Mouse (Mus musculus) kidney, adult 2 months (tissue): ENCODE results near the gene Armc7. TPM values are rescaled to one million over a fixed set of nuclear protein-coding genes. Genes with fewer than 3 reads are reported as not detected.
"Not testable (repeated sequence)": the region's sequence is repeated elsewhere in the genome, so short reads cannot be mapped to it uniquely, and the experiment has no call there.

Experiments used
- DNase-seq: peaks from one replicate; pipeline ENCODE4 v3.0.0; 2021
- H3K27ac ChIP-seq: fragments of 200-500 bp; 2 replicates; pipeline ENCODE4 v1.5.1; 2012; ENCODE audit warnings: low read depth, low read length, control low read depth, inconsistent platforms; ENCODE audit not compliant: insufficient read depth
- H3K27me3 ChIP-seq: fragments of 200-500 bp; replicated peaks from 2 replicates; pipeline ENCODE4 v1.6.1; 2012; ENCODE audit warnings: mild to moderate bottlenecking, moderate library complexity, low read length, inconsistent platforms; ENCODE audit not compliant: control insufficient read depth, insufficient read depth
- H3K36me3 ChIP-seq: fragments of 200-500 bp; 2 replicates; pipeline ENCODE4 v1.6.1; 2012; ENCODE audit warnings: mild to moderate bottlenecking, moderate library complexity, low read length, inconsistent platforms; ENCODE audit not compliant: control insufficient read depth, insufficient read depth
- H3K4me1 ChIP-seq: fragments of 200-500 bp; 2 replicates; pipeline ENCODE4 v1.6.1; 2011; ENCODE audit warnings: low read length; ENCODE audit not compliant: control insufficient read depth, insufficient read depth
- H3K4me3 ChIP-seq: fragments of 200-500 bp; 2 replicates; pipeline ENCODE4 v1.5.1; 2011; ENCODE audit warnings: mild to moderate bottlenecking, low read depth, low read length, control low read depth; ENCODE audit not compliant: insufficient read depth
- CTCF ChIP-seq: fragments of 200-500 bp; conservative IDR thresholded peaks from 2 replicates; pipeline ENCODE4 v1.5.1; 2011; ENCODE audit warnings: low read depth, mild to moderate bottlenecking, control low read depth, low read length, moderate library complexity, mixed read lengths; ENCODE audit not compliant: insufficient read depth, insufficient read length
- POLR2A ChIP-seq: fragments of 200-500 bp; IDR thresholded peaks from one replicate; pipeline ENCODE4 v1.6.1; 2011; ENCODE audit warnings: low read depth, low read length, control low read depth
- WGBS: fragments of 180-500 bp; shearing (Covaris S2); methylation state at CpG from one replicate; pipeline ENCODE4 v1.1.7; 2018; 5-methylcytosine and 5-hydroxymethylcytosine counted together
- polyA plus RNA-seq: library from polyadenylated mRNA; depleted of rRNA; stranded (reverse); fragments of >200 nt; gene quantifications from 2 replicates; pipeline ENCODE4 v1.2.3, GENCODE M21; 2012

The Armc7 gene
- polyA plus RNA-seq, 1 experiment, result 7.3 TPM

DNA sequence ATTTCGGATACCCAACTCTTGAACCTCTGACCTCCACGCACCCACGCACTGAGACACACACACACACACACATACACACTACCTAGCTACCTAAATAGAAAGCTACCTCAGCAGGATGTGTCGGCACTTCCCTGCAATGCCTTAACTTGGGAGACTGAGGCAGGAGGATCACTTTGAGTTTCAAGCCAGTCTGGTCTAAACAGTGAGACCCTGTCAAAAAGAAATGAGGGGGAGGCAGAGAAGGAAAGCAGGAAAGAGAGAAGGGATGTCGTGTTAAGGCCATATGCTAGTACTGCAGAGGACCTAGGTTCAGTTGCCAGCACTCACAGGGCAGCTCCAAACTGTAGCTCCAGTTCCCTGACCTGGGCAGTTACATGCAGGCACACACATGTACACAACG is 39.6 kb downstream of the Armc7 start:
- no peak for DNase-seq
- Histone ChIP-seq H3K4me1 (peaks cover 3% of the 10 kb centered on the region), H3K27ac (no peak overlapping the region), H3K4me3 (no peak overlapping the region), H3K27me3 (no peaks in the 10 kb centered on the region), H3K36me3 (no peaks in the 10 kb centered on the region)
- no peak for TF ChIP-seq POLR2A
- no peak for TF ChIP-seq CTCF
- WGBS, result 70% methylated on average over 6 of the region's 6 CpGs

DNA sequence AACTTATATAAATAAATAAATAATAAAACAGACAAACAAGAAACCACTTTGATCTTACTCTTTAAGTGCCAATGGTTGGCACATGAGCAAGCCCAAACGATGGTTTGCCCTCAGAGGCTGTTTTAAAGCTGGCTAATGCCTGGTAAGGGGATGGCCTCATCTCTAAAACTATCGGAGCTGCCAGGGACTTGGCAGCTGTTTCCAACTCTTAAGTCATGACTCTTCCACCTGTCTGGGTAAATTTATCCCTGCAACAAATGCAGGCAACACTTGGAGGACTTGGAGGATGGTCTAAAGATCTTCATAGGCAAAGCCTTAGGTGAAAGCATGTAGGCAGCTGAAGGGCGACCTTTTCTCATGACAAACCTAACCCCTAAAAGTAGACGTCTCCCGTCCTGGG is 41.5 kb downstream of the Armc7 start:
- Histone ChIP-seq H3K27me3 (no peaks in the 10 kb centered on the region), H3K36me3 (no peaks in the 10 kb centered on the region), H3K4me1 (peaks cover 3% of the 10 kb centered on the region), H3K4me3 (no peak overlapping the region), H3K27ac (no peak overlapping the region)
- TF ChIP-seq POLR2A (no peak), CTCF (no peak)
- no peak for DNase-seq
- 76% methylated on average over 5 of the region's 5 CpGs for WGBS

DNA sequence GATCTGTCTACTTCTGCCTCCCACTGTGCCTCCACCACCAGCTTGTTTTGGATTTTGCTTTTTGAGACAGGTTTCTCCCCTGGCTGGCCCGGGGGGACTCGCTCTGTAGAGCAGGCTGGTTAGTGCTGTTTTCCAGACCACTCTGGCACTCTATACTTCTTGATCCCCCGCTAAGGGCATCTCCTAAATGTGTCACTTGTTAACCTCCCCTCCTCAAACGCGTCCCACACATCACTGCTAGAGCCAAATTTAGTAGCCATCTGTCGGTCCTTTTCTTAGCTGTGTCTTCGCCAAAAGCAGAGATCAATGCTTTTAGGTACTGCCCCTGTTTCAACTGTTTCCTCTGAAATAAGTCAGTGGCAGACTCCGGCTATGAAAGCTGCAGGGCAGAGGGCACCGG is 43.2 kb downstream of the Armc7 start:
- TF ChIP-seq CTCF (no peak), POLR2A (no peak)
- Histone ChIP-seq H3K27me3 (no peaks in the 10 kb centered on the region), H3K4me3 (no peak overlapping the region), H3K36me3 (no peaks in the 10 kb centered on the region), H3K27ac (no peak overlapping the region), H3K4me1 (no peaks in the 10 kb centered on the region)
- WGBS, result 50% methylated on average over 9 of the region's 9 CpGs
- no peak for DNase-seq

DNA sequence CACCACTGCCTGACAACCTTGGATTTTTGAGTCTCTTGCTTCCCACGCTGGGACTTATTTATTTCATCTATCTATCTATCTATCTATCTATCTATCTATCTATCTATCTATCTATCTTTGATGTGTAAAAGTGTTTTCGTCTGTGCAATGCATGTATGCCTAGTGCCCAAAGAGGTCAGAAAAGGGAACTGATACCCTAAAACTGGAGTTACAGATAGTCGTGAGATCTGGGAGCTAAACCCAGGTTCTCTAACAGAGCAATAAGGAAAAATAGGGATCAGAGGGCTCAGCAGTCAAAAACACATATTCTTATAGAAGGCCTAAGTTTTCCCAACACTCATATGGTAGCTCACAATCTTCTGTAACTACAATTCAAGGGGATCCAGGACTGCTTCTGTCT is 44.1 kb downstream of the Armc7 start:
- H3K4me3 ChIP-seq, result no peak overlapping the region
- no peak overlapping the region for H3K27ac ChIP-seq
- DNase-seq, result no peak
- no peaks in the 10 kb centered on the region for H3K36me3 ChIP-seq
- H3K27me3 ChIP-seq, result no peaks in the 10 kb centered on the region; the same call in 1 of the 2 replicates
- TF ChIP-seq CTCF (no peak), POLR2A (no peak)
- no peaks in the 10 kb centered on the region for H3K4me1 ChIP-seq
- WGBS, result 81% methylated on average over 3 of the region's 3 CpGs

DNA sequence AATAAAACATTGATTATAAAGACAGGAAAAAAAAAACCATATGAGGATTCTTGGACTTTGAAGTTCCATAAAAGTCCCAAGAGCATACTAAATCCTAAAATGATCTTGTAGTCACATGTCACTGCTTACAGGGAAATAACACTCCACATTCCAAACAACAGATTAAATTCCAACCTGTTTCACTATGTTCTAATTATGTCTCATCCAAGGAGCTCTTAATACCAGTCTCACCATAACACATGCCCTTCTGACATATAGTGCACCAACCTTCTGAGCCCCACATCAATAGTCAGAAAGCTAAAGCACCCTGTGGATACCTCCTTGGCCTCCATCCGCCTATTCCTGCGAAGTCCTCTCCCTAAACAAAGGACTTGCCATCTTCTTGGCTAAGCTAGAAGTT is 44.8 kb downstream of the Armc7 start:
- Histone ChIP-seq H3K4me3 (no peak overlapping the region), H3K27ac (no peak overlapping the region), H3K27me3 (no peaks in the 10 kb centered on the region; the same call in 1 of the 2 replicates), H3K4me1 (no peaks in the 10 kb centered on the region), H3K36me3 (peaks cover 2% of the 10 kb centered on the region; the same call in 1 of the 2 replicates)
- no peak for DNase-seq
- TF ChIP-seq CTCF (no peak), POLR2A (no peak)
- WGBS, result 87% methylated on average over 2 of the region's 2 CpGs

DNA sequence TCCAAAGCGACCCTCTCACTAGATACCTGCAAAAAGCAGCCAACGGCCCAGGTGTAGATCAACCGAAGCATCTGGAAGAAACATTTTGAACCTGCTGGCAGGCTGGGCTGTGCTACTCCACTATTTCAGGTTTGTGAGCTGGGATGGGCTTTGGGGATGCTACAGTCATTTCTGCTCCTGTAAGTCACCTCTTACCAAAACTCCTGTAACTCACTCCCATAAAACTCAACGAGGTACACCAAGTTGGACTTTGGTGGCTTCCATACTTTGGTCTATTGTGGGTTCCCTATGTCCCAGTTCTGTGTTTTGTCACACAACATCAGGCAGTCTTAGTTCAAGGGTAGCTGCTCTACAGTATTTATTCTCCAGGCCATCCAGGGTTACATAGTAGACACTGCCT is 45.6 kb downstream of the Armc7 start:
- 71% methylated on average over 4 of the region's 4 CpGs for WGBS
- Histone ChIP-seq H3K4me1 (no peaks in the 10 kb centered on the region), H3K27me3 (no peaks in the 10 kb centered on the region; the same call in 1 of the 2 replicates), H3K36me3 (peaks cover 4% of the 10 kb centered on the region), H3K27ac (no peak overlapping the region), H3K4me3 (no peak overlapping the region)
- TF ChIP-seq POLR2A (no peak), CTCF (no peak)
- DNase-seq, result no peak

DNA sequence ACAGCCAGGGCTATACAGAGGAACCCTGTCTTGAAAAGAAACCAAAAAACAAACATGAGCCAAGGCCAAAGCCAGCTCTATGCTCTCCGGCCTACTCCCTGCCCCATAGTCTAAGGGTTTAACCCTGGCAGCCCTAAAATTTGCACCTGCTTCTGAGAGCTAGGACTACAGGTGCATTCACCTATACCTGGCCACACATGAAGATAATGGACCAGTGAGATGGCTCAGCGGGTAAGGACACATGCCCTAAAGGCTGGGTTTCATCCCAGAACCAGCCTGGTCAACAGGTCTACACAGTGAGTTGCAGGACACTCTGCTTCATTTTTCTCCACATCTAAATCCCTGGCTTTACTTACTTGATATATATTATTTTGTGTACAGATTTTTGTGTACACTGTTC is 46.8 kb downstream of the Armc7 start:
- TF ChIP-seq CTCF (no peak), POLR2A (no peak)
- Histone ChIP-seq H3K36me3 (peaks cover 7% of the 10 kb centered on the region), H3K27me3 (no peaks in the 10 kb centered on the region; the same call in 1 of the 2 replicates), H3K4me1 (no peaks in the 10 kb centered on the region), H3K27ac (no peak overlapping the region), H3K4me3 (no peak overlapping the region)
- no peak for DNase-seq
- WGBS, result 94% methylated on average over 2 of the region's 2 CpGs

DNA sequence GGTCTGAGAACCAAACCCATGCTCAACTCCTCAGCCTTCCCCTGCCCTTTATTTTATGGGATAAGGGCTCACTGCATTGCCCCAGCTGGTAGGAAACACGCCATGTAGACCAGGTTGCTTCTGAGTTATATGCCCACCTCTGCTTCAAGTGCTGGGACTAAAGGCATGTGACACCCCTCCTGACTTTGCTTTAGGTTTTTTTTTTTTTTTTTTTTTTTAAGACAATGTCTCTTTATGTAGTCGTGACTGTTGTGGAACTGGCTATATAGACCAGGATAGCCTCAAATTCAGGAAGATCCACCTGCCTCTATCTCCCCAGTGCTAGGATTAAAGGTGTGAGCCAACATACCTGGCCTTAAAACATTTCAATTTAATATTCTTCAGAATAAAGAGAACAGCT is 47.2 kb downstream of the Armc7 start:
- DNase-seq, result no peak
- H3K4me1 ChIP-seq, result no peaks in the 10 kb centered on the region
- H3K4me3 ChIP-seq, result no peak overlapping the region
- H3K27me3 ChIP-seq, result no peaks in the 10 kb centered on the region; the same call in 1 of the 2 replicates
- WGBS, result 73% methylated on average over 2 of the region's 2 CpGs
- peaks cover 7% of the 10 kb centered on the region for H3K36me3 ChIP-seq
- no peak overlapping the region for H3K27ac ChIP-seq
- TF ChIP-seq CTCF, result no peak
- TF ChIP-seq POLR2A, result no peak

DNA sequence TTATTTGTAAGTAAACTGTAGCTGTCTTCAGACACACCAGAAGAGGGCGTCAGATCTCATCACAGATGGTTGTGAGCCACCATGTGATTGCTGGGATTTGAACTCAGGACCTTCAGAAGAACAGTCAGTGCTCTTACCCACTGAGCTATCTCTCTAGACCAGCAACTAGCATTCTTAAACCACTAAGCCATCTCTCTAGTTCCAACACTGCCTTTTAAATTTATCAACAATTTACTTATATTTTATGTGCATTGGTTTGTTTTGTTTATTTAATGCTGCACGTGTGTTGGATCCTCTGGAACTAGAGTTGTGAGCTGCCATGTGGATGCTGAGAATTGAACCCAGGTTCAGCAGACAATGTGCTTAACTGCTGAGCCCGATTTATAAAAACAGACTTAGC is 51.0 kb downstream of the Armc7 start:
- DNase-seq, H3K4me3 ChIP-seq: not testable (repeated sequence)
- 77% methylated on average over 3 of the region's 3 CpGs for WGBS

More for the DNA sequence above, 51.0 kb downstream of the Armc7 start:
- H3K27me3 ChIP-seq, H3K27ac ChIP-seq, H3K4me1 ChIP-seq: not testable (repeated sequence)
- peaks cover 10% of the 10 kb centered on the region for H3K36me3 ChIP-seq
